Mouse (Mus musculus): ENCODE data around the gene Dync1i2. TPM values are rescaled to one million over a fixed set of nuclear protein-coding genes. Genes with fewer than 3 reads are reported as not detected.

Gene Dync1i2
- polyA plus RNA-seq, 1 experiment from 2014 or later: 190 TPM

DNA sequence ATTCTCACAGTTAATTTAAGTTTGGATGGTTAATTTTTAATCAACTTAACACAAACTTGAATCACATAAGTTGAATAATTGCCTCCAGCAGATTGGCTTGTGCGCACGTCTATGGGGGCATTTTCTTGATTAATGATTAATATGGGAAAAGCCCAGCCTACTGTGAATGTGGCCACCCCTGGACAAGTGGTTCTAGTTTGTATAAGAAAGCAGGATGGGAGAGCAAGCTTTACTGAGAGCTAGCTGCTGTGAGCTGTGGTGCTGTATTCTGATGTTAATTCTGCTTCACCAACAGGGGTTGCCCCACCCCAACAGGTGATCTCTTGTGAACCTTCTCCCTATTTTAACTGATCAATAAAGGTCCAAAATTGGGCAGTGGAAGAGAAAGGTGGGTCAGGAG lies 22.6 kb upstream of the Dync1i2 start:
- H3K27ac ChIP-seq (replicated peaks): no peak overlapping the region
- WGBS: 60% methylated on average over 2 of the region's 2 CpGs
- ATAC-seq (replicated peaks): no peak
- H3K27me3 ChIP-seq: no peaks in the 10 kb centered on the region
- no peak overlapping the region for H3K4me2 ChIP-seq (replicated peaks)
- peaks cover 24% of the 10 kb centered on the region for H3K4me1 ChIP-seq
- no peaks in the 10 kb centered on the region for H3K9me3 ChIP-seq
- H3K9ac ChIP-seq (replicated peaks): no peak overlapping the region
- no peak overlapping the region for H3K4me3 ChIP-seq
- H3K36me3 ChIP-seq: no peaks in the 10 kb centered on the region

DNA sequence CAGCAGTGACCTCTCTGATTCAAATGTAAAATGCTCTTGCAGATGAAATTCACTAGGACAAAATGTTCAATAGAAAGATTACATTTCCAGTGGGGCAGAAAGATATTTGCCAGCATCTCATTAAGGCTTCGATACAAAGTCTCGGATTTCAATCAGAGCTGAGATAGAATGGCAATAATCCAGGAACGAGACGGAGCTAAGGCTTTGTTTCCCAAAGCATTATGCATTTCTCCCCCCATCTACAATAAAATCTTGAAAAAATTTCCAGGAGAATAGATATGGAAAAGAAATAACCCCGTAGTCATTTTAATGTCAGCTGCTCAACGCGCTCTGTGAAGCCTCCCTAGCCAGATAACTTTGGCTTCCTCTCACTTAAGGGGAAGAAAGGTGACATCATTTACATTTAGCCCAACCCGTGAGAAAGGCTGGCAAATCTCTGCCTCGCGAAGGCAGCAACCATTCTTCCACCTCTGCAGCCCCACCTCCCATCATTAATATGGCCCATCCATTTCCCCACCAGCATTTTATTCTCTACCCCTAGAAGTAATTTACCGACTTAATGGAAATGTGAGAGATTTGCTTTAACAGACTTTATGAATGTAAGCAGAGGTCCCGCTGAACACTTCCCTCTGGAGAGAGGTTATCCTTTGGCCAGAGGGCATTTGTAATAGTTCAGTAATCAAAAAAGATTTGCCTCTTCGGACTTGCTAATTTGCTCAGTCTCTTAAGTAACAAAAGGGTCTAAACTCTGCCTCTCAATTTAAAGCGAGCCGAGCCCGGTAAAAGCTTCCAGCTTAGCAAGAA lies 19.9 kb upstream of the Dync1i2 start:
- Histone ChIP-seq H3K27ac (replicated peaks) (peak overlapping the region; percentile 36), H3K36me3 (no peaks in the 10 kb centered on the region), H3K9ac (replicated peaks) (peak overlapping the region; percentile 14), H3K4me1 (peaks cover 30% of the 10 kb centered on the region), H3K4me2 (replicated peaks) (peak overlapping the region; percentile 50), H3K4me3 (peak overlapping the region; percentile 24), H3K9me3 (no peaks in the 10 kb centered on the region), H3K27me3 (no peaks in the 10 kb centered on the region)
- peak; percentile 53; the same call in 1 of the 2 replicates for ATAC-seq (replicated peaks)
- WGBS: 3% methylated on average over 16 of the region's 16 CpGs

DNA sequence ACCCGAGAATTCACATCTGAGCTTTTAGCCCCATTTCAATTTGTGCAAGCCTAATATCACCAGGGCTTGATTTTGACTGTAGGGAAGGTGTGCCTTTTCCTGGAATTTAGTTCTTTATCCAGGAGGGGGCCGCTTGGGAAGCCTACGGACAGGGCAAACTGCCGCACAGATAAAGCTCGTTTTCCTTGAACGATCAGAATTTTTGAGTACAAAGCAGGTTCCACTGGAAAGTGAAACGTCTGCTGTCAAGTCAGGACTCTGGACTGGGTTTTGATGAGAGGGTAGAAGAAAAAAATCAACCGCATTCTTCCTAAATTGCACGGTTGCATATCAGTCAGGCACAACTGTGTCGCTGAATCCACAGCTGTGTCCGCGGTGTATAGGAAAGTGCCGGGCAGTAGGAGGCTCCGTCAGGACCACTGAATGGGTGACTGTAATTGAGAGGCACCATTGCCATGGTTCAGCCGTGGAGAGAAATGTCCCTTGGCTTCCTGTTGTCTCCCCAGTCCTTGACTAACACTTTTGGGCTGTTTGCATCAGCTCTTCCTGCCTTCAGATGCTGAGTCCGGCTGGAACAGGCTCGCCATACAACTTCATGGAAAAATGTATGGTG lies 19.2 kb upstream of the Dync1i2 start:
- peak; percentile 63; the same call in 1 of the 2 replicates for ATAC-seq (replicated peaks)
- 20% methylated on average over 17 of the region's 17 CpGs for WGBS
- H3K27me3 ChIP-seq: no peaks in the 10 kb centered on the region
- H3K4me3 ChIP-seq: peak overlapping the region; percentile 24
- H3K9ac ChIP-seq (replicated peaks): peak overlapping the region; percentile 14
- no peaks in the 10 kb centered on the region for H3K36me3 ChIP-seq
- no peaks in the 10 kb centered on the region for H3K9me3 ChIP-seq
- H3K4me1 ChIP-seq: peaks cover 30% of the 10 kb centered on the region
- peak overlapping the region; percentile 36 for H3K27ac ChIP-seq (replicated peaks)
- peak overlapping the region; percentile 50 for H3K4me2 ChIP-seq (replicated peaks)

DNA sequence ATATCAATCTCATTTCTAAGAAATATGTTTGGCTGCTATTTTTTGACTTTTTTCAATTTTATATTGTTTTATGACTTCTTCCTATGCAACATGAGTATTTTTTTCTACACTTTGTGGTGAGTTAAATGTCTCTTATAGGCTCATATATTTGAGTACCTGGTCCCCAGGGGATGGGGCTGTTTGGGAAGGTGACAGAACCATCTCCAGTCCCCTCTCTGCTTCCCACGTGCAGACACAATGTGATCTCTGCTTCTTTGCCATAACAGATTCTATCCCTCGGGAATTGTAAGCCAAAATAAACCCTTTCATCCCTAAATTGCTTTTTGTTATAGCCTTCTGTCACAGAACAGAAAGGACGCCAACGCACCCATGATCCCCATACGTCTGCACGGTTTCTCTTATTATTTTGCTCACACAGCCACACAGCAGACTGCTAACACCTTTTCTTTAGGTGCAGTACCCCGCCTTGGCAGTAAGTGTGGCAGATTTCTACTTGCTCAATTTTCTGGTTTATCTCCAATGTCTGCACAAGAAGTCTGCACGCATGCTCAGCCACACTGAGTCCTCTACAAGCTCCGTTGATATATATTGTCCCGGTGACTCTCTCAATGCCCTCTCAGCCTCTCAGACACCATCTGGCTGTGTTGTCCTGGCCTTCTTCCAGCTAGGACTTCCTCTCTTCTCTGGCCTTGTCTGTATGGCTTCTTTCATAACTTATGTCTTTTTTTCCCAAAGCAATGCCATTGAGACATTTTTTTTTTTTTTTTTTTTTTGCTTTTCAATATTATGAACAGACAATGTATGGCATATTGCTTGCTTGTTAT lies 17.2 kb upstream of the Dync1i2 start:
- H3K4me3 ChIP-seq: no peak overlapping the region
- H3K9me3 ChIP-seq: no peaks in the 10 kb centered on the region
- peak overlapping the region; percentile 2; the same call in 1 of the 2 replicates for H3K27ac ChIP-seq (replicated peaks)
- no peak overlapping the region for H3K4me2 ChIP-seq (replicated peaks)
- no peaks in the 10 kb centered on the region for H3K27me3 ChIP-seq
- peaks cover 30% of the 10 kb centered on the region for H3K4me1 ChIP-seq
- WGBS: 32% methylated on average over 10 of the region's 10 CpGs
- no peaks in the 10 kb centered on the region for H3K36me3 ChIP-seq
- H3K9ac ChIP-seq (replicated peaks): no peak overlapping the region
- no peak for ATAC-seq (replicated peaks)

DNA sequence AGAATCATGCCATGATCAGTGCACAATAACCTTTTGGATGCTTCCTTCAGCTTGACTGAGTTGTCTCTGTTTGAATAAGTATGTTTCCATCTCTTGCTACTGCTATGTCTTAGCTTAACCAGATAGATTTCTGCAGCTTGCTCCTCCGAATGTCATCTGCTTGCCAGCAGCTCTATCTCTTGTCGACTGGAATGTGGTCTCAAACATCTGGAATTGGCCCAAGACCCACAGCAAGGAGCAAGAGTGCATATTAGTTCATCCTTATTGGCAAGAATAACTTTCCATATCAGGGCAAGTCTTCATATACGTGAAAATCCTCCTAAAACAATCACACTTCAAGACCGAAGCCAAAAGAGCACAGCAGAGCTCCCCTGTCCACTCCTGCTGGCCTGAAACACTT lies 14.6 kb upstream of the Dync1i2 start:
- no peak overlapping the region for H3K27ac ChIP-seq (replicated peaks)
- no peak overlapping the region for H3K4me3 ChIP-seq
- H3K36me3 ChIP-seq: no peaks in the 10 kb centered on the region
- H3K27me3 ChIP-seq: no peaks in the 10 kb centered on the region
- no peak overlapping the region for H3K4me2 ChIP-seq (replicated peaks)
- WGBS: 88% methylated on average over 4 of the region's 4 CpGs
- no peaks in the 10 kb centered on the region for H3K9me3 ChIP-seq
- no peak for ATAC-seq (replicated peaks)
- peaks cover 13% of the 10 kb centered on the region for H3K4me1 ChIP-seq
- H3K9ac ChIP-seq (replicated peaks): no peak overlapping the region

DNA sequence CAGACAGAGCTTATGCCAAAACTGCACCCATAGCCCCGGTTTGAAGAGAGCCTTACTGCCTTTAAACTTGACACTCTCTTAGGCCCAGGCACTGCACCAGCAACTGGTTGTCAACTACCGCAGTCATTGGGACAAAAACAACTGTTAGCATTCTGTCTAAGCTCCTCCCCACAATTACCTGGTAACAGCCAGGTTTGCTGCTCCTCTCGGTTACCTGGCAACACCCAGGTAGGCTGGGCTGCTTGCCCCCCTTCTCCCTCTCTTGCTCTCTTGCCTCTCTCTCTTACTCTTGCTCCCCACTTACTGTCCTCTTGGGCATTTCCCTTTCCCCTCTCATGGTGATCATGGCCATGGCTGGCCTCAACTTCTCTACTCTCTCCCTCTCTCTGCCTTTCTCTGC lies 12.6 kb upstream of the Dync1i2 start:
- peaks cover 6% of the 10 kb centered on the region for H3K4me1 ChIP-seq
- no peak overlapping the region for H3K9ac ChIP-seq (replicated peaks)
- no peak overlapping the region for H3K27ac ChIP-seq (replicated peaks)
- H3K27me3 ChIP-seq: no peaks in the 10 kb centered on the region
- 47% methylated on average over 3 of the region's 3 CpGs for WGBS
- no peaks in the 10 kb centered on the region for H3K9me3 ChIP-seq
- H3K4me3 ChIP-seq: no peak overlapping the region
- no peak for ATAC-seq (replicated peaks)
- H3K36me3 ChIP-seq: no peaks in the 10 kb centered on the region
- H3K4me2 ChIP-seq (replicated peaks): no peak overlapping the region

DNA sequence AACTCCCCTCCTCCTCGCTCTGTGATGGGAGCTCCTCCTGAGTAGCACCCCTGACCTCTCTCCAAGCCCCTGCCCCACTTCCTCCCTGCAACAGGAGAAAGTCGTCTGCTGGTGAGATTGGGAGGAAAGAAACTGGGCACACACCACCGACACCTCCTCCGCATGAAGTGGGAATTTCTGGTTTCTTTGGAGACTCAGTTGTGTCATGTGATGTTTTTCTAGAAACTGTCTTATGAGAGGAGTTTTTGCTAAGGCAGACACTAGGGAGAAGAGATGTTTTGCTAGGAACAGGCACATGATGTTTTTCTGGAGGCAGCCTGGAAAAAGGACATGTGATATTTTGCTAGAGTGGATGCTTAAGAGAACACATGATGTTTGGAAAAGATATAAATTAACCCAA lies 11.0 kb upstream of the Dync1i2 start:
- Histone ChIP-seq H3K4me2 (replicated peaks) (no peak overlapping the region), H3K27ac (replicated peaks) (no peak overlapping the region), H3K4me3 (no peak overlapping the region), H3K4me1 (no peaks in the 10 kb centered on the region), H3K27me3 (no peaks in the 10 kb centered on the region), H3K9me3 (no peaks in the 10 kb centered on the region), H3K9ac (replicated peaks) (no peak overlapping the region), H3K36me3 (no peaks in the 10 kb centered on the region)
- 67% methylated on average over 4 of the region's 4 CpGs for WGBS
- ATAC-seq (replicated peaks): no peak

DNA sequence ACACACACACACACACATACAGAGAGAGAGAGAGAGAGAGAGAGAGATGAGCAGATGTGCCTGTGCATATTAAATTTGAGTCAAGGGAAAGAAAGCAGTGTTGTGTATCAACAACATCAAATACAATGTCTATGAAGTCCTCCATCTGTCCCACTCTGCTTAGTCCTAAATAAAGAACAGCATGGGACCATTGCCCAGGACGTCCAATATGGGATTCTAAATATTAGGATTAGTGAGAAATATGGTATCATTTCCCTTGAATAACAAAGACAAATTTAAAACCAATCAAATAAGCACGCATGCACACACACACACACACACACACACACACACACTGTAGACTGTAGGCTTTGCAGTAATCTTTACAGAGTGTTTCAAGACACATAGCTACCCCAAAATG lies 9.6 kb upstream of the Dync1i2 start:
- H3K4me2 ChIP-seq (replicated peaks): no peak overlapping the region
- H3K27ac ChIP-seq (replicated peaks): no peak overlapping the region
- no peaks in the 10 kb centered on the region for H3K4me1 ChIP-seq
- H3K4me3 ChIP-seq: no peak overlapping the region
- 66% methylated on average over 2 of the region's 2 CpGs for WGBS
- no peak for ATAC-seq (replicated peaks)
- H3K27me3 ChIP-seq: no peaks in the 10 kb centered on the region
- no peaks in the 10 kb centered on the region for H3K9me3 ChIP-seq
- H3K9ac ChIP-seq (replicated peaks): no peak overlapping the region
- H3K36me3 ChIP-seq: no peaks in the 10 kb centered on the region

DNA sequence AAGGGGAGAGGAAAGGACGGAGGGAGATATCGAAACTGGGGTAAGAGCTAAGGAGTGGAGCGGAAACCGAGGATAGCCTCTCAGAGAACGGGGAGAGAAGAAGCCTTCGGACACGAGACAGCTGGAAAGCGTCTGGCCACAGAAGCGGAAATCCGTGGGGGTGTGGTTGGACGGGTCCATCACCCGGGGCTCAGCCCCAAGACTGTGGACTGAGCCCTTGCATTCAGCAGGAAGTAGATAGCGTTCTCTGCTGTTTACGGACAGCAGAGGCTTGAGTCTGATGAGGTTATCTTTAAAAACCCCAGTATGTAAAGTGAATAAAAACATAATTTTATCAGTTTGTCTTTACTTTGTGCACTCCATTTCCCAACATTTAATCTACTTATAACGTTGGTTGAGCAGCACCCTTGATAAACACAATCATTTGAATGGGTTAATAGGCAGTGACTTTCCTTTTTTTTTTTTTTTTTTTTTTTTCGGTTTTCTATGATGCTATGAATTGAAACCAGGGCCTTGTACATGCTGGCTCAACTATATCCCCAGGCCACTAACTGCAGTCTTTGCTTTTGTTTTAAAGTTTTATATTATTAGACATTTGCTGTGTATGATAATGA lies 7.6 kb upstream of the Dync1i2 start:
- Histone ChIP-seq H3K4me2 (replicated peaks) (no peak overlapping the region), H3K9ac (replicated peaks) (no peak overlapping the region), H3K4me3 (no peak overlapping the region), H3K27ac (replicated peaks) (no peak overlapping the region), H3K4me1 (no peaks in the 10 kb centered on the region), H3K27me3 (no peaks in the 10 kb centered on the region), H3K36me3 (no peaks in the 10 kb centered on the region), H3K9me3 (no peaks in the 10 kb centered on the region)
- WGBS: 85% methylated on average over 16 of the region's 16 CpGs
- ATAC-seq (replicated peaks): no peak

DNA sequence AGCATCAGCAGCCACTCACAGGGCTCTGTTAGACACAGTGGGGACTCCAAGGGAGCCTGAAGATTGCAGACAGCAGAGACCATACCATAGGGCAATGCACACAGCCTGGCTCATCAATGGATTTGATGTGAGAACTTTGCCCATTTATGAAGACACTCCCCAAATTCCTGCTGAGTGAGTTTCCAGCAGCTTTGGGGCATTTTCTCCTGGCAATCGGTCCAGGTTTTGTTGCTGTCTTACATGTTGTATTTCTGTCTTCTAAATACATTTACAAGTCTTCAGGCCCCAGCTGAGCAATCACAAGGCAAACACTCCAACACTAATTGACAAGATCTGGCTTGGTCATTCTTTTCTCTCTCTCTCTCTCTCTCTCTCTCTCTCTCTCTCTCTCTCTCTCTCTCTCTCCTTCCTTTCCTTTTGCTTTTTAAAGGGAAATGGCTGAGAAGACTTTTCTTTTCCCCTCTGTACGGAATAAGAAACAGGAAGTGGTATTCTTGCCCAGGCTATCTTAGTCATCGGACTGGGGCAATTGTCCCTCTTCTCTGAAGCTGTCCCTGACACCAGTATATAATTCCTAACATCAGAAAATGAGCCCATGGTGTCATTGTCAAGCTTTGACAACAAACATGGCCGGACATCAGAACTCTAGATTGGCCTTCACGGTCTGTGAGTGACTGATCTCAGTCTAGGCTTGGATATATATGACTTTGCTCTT lies 2.3 kb upstream of the Dync1i2 start:
- peaks cover 15% of the 10 kb centered on the region for H3K4me1 ChIP-seq
- H3K9ac ChIP-seq (replicated peaks): no peak overlapping the region
- H3K4me2 ChIP-seq (replicated peaks): no peak overlapping the region
- no peak for ATAC-seq (replicated peaks)
- no peaks in the 10 kb centered on the region for H3K9me3 ChIP-seq
- no peak overlapping the region for H3K4me3 ChIP-seq
- no peak overlapping the region for H3K27ac ChIP-seq (replicated peaks)
- no peaks in the 10 kb centered on the region for H3K27me3 ChIP-seq
- 79% methylated on average over 5 of the region's 5 CpGs for WGBS
- H3K36me3 ChIP-seq: no peaks in the 10 kb centered on the region

DNA sequence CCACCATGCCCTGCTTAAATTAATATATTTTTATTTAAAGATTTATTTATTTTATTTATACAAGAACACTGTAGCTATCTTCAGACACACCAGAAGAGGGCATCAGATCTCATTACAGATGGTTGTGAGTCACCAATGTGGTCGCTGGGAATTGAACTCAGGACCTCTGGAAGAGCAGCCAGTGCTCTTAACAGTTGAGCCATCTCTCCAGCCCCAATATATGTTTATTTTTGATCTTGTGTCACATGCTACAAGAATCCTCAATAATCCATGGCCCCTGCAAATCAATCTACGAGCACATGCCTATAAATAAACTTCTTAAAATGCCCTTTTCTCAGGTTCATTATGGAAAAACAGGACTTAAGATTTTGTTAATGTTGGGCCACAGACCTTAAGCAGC lies 410 bp upstream of the Dync1i2 start:
- peak; percentile 27; the same call in 1 of the 2 replicates for ATAC-seq (replicated peaks)
- Histone ChIP-seq H3K4me1 (peaks cover 18% of the 10 kb centered on the region), H3K9ac (replicated peaks) (no peak overlapping the region), H3K9me3 (no peaks in the 10 kb centered on the region), H3K27me3 (no peaks in the 10 kb centered on the region), H3K36me3 (peaks cover 6% of the 10 kb centered on the region), H3K27ac (replicated peaks) (no peak overlapping the region), H3K4me2 (replicated peaks) (no peak overlapping the region), H3K4me3 (no peak overlapping the region)
- WGBS: 71% methylated on average over 2 of the region's 2 CpGs
